Mouse (Mus musculus): ENCODE measurements around the gene Notum.

The Notum gene

DNA sequence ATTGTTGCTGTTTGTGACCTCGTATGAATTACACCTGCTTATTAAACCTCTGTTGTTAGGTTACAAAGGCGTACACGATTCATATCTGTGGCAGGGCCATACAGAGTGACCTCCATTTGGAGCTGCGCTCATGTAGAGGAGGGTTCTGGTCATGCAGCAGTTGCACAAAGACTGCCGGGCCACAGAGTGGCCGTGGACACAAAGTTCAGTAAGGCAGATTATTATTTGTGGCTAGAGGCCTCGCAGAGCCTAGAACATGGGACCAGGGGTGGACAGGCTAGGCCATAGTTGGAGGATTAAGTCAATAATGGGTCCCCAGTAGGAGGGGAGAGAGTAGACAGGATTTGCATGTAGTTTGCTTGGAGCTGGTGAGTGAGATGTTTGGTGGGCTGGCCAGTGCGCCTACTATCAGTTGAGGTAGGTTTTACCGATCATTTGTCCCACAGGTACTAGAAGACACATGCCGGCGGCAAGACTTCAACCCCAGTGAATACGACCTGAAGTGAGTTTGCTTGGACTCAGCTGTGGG lies 12.7 kb upstream of the Notum start:
- no peak for DNase-seq

DNA sequence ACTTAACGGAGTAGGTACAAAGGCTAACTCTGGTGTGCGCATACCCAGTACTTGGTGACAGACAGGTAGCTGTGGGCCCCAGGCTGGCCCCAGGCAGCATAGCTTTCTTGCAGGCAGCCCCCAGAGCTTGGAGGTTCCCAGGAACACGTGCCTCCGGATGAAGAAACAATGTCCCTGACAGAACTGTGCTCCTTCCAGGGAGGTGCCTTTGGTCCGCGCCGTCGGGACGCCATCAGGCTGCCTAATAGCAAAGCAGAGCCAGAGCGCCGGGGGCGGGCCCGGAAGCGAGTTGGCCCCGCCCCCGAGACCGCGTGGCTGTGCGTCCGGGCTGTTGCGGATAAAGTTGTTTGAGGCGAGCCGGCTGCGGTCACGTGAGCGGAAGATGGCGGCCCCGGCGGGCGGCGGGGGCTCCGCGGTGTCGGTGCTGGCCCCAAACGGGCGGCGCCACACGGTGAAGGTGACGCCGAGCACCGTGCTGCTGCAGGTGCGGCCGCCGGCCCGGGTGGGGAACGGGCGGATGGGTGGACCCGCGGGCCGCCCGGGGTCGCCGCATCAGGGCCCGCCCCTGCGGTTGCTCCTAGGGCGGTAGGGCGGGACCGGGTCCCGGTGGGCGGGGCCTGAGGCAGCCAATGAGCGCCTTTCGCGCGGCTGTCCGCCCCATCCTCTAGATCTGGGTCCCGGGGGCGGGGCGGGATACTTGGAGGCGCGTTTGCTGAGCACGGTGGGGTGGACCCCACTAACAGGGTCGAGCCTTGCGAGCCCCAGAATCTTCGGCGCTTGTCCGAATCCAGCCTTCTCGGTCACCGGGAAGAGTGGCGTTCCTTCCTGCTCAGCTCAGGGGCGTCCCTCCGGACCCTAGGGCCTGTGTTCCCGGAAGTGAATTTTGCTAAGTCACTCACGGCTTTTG lies 12.0 kb upstream of the Notum start, which contains the start of gene Aspscr1:
Gene Aspscr1, plus strand, starts transcription at position 287 of the 907 bp plus-strand sequence.
- peak; percentile 97 to 98 for DNase-seq

DNA sequence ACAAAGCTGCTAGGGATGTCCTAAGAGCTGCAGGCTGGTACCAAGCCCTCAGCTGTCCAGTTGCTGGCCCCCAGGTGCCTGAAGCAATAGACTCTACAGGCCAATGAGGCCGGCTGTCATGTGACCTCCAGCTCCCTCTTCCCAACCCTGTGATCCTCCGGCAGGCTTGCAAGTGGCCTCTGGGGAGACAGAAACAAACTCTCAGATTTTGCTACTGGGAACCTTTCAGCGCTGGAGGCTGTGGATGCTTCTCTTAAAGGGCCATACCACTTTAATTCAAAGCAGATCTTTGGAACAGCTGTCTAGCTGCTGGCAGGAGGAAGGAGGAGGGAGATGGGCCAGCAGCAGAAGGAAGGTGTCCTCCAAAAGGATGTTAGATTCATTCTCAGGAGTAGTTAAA lies 5.6 kb upstream of the Notum start:
- DNase-seq, result no peak

DNA sequence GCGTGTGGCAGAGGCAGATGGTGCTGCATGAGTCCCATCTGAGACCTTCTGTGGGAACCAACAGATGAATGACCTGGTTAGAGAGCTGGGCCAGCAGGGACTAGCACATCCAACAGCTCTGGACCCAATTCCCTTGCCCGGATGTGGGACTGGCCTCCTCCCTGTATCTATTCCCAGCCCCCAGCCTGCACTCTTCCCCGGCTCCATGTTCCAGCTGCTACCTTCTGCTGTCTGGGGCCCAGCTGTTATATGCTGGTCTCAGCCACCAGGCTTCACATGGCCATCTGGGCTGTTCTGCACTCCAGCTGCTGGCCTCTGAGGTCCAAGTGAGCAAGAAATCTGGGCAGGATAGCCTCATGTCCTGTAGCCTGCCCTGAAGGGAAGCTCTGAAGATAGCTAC lies 4.4 kb upstream of the Notum start:
- no peak for DNase-seq

DNA sequence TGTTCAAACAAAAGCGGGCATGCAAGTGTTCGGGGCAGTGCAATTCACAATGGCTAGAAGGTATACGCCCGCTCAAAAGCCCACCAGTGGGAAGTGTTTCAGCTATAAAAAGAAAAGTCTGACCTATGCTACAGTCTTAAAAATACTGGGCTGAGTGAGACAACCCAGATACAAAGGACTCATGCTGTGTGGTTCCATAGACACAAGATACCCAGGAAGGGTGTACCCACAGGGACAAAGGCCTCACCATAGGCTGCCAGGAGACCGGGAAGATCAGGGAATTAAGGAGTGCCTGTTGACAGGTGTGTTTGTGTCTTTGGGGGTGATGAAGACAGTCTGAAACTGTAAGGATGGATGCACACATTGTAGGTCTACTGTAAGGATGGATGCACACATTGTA lies 2.7 kb upstream of the Notum start:
- no peak for DNase-seq

DNA sequence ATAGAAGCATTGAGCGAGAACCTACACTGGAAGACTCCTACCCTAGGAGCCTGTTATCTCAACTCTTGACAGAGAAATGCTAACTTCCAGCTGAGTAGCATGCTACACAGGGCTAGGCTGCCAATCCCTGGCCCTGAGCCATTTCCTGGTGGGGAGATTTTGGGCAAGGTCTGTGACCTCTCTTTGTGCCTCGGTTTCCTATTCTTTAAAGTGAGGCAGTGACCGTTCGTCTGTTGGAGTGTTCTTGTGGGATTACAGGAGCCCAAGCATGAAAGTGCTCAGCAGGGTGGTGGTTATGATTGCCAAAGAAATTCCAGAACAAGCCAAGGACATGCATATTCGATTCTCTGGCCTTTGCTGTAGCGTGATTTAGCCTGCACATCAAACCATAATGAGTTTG lies 1.8 kb upstream of the Notum start:
- DNase-seq, result no peak

DNA sequence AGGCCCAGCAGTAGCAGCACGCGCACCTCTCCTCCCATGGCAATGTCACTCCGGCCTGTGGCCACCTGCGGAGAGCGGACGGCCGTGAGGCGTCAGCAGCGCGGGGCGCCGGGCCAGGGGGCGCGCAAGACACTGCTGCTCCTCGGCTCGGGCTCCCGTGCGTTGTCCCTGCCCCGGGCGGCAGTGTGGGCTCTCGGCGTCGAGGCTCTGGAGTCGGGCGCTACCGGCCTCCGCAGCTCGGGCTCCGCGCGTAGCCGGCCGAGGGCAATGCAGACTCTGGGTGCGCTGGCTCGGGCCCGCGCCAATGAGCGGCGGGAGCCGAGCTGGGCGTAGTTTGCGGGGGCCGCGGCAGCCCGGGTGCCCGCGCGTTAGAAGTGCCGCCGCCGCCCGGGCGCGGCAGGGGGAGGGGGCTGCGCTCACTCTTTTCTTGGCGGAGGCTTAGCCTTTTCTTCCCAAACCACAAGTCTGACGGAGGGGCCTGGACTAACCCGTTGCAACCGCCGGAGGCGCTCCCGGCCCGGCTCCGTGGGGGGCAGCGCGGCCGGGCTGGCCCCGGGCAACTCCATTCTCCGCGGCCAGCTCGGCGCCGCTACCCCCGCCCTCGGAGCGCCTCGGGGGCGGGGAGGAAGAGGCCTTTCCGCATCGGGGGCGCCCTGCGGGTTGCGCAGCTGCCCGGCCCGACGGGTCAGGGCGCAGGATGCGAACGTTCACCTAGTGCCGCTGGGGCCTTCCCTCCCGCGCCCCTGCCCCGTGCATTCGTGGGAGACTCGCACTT lies 487 bp downstream of the Notum start:
- DNase-seq, result peak; percentile 41 to 45

DNA sequence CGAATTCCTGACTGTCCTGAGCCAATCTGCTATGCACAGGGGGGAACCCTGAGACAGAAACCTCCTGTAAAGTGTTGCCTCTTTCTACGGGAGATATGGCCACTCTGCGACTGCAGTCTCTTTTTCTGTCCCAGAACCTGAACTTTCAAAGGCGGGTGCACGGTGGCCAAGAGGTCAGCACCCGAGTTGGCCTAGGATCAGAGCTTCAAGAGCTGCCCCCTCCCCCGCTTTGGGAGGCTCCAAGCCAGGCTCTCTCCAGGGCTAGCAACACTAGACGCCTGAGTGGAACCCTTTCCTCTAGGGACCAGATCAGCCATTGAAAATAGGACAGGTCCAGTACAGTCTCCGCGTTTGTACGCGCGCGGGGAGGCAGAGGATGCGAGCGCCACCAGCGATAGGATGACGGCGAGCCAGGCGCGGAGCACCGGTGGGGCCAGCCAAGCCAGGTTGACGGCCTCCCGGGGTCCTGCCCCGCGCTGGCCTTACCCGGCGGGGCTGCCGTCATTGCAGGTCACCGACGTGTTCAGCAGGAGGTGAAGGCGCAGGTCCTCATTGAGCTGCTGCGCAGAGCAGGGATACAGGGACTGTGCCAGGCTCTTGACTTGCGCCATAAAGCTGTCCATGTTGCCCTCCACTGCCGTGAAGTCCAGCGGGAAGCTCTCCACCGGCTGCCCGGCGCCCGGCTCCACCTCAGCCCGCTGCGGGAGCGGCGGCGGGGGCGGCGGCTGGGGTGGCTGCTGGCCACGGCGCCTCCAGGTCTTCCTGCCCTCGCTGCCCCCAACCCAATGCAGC lies 1.3 kb downstream of the Notum start:
- DNase-seq, result peak; percentile 17 to 32

DNA sequence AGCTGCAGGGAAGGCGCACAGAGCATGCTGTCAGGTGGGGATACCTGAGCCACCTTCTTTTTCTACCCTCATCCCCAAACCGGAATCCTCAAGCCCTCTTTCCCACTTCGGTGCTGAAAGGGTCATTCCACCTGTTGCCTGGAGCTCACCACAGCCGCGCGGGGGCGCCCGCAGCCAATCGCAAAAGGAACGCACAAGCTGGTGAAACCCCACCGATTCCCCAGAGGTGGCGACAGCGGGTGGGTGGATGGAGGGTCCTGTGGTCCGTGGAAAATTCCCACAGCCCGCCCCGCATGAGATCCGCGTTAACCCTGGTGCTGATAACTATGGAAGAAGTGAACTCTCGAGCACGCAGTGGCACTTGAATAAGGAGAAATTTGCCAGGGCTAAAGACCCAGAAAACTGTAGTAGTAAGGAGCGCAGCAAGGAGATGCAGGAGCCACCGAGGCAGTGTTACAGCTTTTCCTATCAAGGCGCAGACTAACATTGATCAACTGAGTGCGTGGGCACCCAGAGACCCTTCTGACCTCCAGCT lies 2.0 kb downstream of the Notum start:
- DNase-seq, result peak; percentile 85

DNA sequence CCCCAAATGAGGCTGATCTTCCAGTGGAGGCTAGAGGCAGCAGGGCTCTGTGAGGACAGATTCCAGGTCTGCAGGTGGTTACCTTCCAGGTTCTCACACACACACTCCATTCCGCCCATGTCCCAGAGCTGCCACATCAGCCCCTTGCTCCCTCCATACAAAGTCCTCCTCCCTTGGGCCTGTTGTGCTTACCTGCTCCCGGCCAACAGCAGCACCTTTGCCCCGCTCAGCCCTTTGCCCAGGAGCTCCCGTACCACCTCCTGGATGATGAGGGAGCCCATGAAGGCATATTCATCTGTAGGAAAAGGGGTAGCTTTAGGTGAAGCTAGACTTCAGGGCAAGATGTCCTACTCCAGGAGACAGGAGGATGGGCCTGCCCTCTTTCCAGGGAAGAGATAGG lies 3.7 kb downstream of the Notum start:
- no peak for DNase-seq

DNA sequence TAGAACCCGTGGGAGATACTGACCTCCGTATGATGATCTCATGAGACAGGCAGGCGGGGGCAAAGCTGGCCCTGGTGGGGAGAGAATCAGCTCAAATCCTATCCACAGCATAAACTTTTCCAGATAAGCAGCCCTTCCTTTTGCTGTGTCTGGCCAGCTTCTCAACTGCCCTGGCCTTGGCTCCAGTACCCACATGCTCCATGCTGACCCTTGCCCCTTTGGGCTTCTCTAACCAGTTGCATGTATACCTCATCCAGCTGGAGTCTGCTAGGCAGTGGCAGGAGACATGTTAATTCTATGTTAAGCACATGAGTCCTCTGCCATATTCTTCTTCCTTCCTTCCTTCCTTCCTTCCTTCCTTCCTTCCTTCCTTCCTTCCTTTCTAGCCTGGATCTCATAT lies 6.2 kb downstream of the Notum start:
- no peak for DNase-seq

DNA sequence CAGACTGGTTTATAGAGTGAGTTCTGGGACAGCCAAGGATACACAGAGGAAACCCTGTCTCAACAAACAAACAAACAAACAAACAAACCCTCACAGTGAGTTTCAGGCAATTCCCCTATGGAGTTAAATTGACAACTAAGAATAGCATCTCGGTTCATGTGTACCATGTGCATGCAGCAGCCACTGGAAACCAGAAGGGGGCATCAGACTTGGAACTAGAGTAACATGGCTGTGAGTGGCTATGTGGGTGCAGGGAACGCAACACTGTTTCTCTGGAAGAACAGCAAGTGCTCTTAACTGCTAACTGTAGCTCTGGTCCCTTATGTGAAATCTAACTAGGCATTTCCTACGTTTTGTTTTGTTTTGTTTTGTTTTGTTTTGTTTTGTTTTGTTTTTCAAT lies 9.1 kb downstream of the Notum start:
- DNase-seq, result no peak

DNA sequence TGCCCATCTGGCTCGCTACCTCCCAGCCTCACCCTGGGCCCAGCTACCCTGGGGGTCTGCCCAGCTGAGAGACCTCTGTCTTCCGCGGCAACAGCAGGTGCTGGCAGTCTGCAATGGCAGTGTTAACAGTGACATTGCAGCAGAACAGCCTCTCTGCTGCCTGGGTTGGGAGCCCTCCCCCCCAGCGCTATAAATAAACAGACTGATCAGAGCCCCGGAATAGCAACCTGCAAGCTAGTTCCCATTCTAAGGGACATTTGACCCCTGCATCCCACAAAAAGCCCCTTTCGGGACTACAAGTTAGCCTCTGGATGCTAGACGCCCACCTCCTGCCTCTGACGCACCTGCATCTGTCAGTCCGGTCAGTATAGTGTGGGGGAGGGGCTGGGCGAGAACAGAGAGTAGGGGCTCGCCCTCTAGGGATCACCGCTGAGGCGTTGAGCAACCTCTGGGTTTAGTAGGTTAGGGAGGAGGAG lies 12.9 kb downstream of the Notum start, which contains the start of gene Myadml2:
Gene Myadml2, minus strand, starts transcription at position 158 of the 476 bp plus-strand sequence.
- DNase-seq, result peak; percentile 43 to 53

DNA sequence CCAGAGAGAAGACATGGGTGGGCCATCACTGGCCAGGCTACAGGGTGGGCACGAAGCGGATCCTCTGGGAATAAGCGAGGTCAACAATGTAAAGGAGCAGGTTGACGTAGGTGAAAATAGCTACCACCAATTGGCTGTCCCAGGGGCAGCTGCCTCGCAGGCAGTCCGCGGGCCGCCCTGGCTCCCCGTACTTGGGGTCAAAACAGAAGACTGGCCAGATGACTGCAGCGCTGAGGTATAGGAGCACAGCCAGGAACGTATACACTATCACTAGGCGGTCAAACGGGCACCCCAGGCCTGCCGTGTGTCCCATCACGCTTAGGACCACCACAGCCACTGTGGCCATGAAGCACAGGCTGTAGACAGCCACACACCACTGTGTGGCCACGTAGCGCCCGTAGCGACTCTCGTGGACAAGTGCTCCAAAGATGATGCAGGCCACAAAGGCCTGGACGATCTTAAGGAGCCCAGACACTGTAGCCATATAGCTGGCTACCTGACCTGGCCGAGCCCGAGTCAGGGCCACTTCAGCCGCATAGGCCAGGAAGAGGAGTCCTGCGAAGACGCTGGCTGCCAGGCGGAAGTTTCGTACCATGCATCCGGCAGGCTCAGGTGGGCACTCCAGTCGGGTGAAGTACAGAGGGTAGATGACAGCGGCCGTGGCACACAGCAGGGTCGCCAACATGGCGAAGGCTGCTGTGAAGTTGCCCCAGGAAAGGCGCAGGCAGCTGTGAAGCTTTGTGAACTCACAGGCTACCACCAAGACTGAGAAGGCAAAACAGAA lies 13.7 kb downstream of the Notum start:
- DNase-seq, result no peak

DNA sequence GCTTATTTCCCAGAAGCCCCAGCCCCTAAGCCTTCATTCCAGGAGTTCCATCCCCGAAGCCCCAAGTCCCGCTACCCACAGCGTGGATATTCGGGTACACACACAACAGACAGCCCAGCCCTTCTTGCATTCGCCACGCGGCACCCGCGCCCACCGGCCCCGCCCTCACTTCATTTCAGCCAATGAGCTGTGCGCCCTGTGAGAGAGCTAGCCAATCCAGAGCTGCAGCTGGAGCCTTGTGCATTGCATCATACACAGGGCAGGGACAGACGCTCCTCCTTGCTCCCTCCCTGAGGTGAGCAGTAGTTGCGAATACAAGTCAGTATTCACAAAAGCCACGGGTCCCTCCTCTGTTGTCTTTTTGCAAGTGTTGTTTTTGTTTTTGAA lies 17.4 kb downstream of the Notum start, which contains the start of gene Pycr1:
Gene Pycr1, minus strand, starts transcription at position 169 of the 387 bp plus-strand sequence.
- peak; percentile 91 to 92 for DNase-seq

DNA sequence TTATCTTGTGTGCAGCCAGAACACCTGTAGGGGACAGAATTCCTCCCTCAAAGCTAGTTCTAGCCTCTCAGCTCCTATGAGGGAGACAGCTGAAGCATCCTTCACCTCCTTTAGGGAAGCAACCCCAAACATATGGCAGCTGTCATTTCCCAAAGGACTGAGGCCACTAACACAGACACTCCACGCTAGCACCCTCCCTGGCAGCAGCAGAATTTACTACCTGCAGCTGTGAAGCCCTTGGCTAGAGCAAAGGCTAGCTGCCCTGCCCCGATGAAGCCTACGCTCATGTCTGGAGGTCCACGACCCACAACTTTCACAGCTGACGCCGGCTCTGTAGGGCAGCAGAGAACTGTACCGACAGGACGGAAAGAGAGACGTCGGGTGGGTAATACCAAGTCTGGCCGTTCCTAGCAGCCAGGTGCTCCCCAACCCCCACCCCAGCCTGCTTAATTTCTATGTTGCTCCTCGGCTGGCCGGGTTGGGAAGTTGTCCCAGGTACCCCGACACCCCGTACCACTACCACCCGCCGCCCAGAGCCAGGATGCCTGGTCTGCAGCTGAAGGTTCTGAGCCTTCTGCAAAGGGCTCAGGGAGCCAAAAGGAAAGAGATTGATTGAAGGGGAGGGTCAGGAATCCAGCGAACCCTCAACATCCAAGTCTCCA lies 17.9 kb downstream of the Notum start:
- DNase-seq, result peak in 1 of 2 experiments; percentile 39

DNA sequence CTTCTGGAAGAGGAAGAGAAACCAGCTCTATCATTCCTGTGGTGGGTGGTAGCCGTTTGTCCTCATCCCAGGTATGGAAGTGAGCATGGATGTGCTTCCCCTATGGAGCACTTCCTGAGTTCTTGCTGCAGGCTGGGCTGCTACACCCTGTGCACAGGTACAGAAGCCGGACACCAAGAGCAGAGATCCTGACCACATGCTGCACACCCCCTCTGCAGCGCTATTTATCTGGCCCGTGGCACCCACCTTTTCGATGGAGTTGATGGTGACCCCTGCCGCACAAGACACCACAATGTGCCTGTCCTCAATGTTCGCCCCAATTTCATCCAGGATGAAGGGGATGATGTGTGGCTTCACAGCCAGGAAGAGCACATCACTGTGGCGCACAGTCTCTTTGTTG lies 19.1 kb downstream of the Notum start:
- DNase-seq, result no peak

DNA sequence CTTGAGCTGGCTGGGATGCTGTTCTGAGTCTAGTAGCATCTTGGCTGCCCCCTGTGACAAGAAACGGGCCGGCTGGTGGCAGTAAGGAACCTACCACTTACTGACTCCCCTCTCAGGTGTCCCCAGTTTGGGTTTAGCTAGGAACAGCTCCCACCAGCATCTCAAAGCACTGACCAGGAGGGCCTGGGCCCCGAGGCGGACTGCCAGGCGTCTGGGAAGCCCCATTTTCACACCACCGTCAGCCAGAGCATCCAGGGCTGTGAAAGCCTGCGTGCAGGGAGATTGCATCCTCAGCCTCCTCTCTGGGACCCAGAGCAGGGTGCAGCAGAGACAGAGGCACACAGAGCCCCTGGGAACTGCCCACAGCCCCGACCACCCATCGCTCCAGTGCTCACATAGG lies 19.7 kb downstream of the Notum start:
- no peak for DNase-seq

DNA sequence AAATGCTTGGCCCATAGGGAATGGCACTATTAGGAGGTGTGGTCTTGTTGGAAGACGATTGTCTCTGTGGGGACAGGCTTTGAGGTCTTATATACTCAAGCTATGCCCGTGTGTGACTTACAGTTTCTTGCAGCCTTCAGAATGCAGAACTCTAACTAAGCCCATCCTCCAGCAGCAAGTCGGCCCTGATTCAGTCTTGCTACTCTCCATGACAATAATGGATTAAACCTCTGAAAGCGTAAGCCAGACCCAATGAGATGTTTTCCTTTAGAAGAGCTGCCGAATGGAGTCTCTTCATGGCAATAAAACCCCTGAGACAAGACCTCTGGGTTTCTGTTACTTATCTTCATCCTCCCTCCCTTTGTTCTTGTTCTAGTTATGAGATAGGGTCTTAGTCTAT lies 26.2 kb downstream of the Notum start:
- no peak for DNase-seq

DNA sequence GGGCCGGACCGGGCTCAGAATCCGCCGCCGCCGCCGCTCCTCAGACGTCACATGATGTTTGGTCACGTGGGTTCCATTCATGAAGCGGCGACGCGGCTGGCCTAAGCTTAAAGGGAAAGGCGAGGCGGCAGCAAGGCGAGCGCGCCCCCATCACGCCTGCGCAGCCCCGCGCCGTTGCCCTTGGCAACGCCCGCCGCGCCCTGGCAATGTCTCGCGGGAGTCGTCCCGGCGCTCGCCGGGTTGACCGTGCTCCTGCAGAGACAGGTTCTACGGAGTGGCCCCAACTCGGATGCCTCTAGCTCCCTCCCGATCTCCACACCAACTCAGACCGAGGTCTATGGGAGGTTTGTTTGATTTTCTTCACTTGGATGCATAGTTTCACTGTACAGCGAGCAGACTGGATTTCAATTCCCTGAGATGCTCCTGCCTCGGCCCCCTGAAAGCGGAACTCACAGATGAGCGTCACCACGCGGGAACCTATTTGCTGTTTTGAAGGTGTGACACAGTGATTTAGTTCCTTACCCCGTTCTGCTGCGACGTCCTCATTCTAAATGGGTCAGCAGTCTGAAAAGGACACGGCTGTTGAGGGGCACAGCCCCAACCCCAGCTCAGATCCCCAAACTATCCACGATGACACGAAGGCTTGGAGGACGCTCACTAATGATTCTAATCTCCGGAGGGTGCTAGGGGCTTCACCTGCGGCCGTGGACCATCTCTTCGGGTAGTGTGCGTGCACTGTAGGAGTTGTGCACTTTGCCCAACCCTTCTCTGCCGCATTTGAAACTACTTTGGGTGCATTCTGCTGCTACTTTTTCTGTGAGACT lies 27.2 kb downstream of the Notum start, which contains the start of gene Mafg:
Gene Mafg, minus strand, starts transcription at position 81 of the 824 bp plus-strand sequence.
- peak; percentile 88 to 90 for DNase-seq
